Mouse (Mus musculus): ENCODE measurements around the gene Mia. TPM values are rescaled to one million over a fixed set of nuclear protein-coding genes. Genes with fewer than 3 reads are reported as not detected.

The Mia gene
- polyA plus RNA-seq, 1 experiment from 2014 or later, result 146 TPM

GRCm38 (mm10) chr7:27153205-27153764 lies 27.7 kb downstream of the Mia start, which contains the start of gene Cyp2t4:
Gene Cyp2t4, plus strand, starts transcription at chr7:27153714.
- H3K4me1 ChIP-seq, result peaks cover 15% of the 10 kb centered on the region; the same call in 1 of the 2 replicates
- no peak within 1 kb of the TSS for H3K9ac ChIP-seq
- H3K4me3 ChIP-seq, result no peak within 1 kb of the TSS
- WGBS, result 34% methylated on average over 10 of the region's 10 CpGs
- no peaks in the 10 kb centered on the region for H3K27me3 ChIP-seq
- no peak; the same call in 1 of the 2 replicates for ATAC-seq (ENCODE audit: insufficient number of reproducible peaks, low FRiP score, low TSS enrichment, low read depth)
- H3K9me3 ChIP-seq, result no peaks in the 10 kb centered on the region
- H3K36me3 ChIP-seq, result peaks cover 19% of the 10 kb centered on the region
- H3K27ac ChIP-seq, result peak within 1 kb of the TSS; percentile 68
- no peak within 1 kb of the TSS for H3K4me2 ChIP-seq

GRCm38 (mm10) chr7:27136410-27136996 lies 44.5 kb downstream of the Mia start:
- ATAC-seq (ENCODE audit: insufficient number of reproducible peaks, low FRiP score, low TSS enrichment, low read depth), result peak; percentile 52; the same call in 1 of the 2 replicates
- no peak overlapping the region for H3K9ac ChIP-seq
- H3K4me3 ChIP-seq, result no peak overlapping the region
- H3K36me3 ChIP-seq, result no peaks in the 10 kb centered on the region
- H3K9me3 ChIP-seq, result no peaks in the 10 kb centered on the region
- no peak overlapping the region for H3K4me2 ChIP-seq
- 0 out of 2 replicates have a peak, but pooled peaks cover 2% of the 10 kb centered on the region for H3K4me1 ChIP-seq
- H3K27me3 ChIP-seq, result no peaks in the 10 kb centered on the region
- 0 out of 2 replicates have a peak overlapping the region, but pooled peaks have one; percentile 30 for H3K27ac ChIP-seq
- 42% methylated on average over 8 of the region's 8 CpGs for WGBS

- no peak overlapping the region for H3K4me3 ChIP-seq
- no peak overlapping the region for H3K27ac ChIP-seq
- no peaks in the 10 kb centered on the region for H3K9me3 ChIP-seq
- no peak overlapping the region for H3K9ac ChIP-seq
- H3K27me3 ChIP-seq, result no peaks in the 10 kb centered on the region
- 70% methylated on average over 4 of the region's 4 CpGs for WGBS
- no peak overlapping the region for H3K4me2 ChIP-seq
- 0 out of 2 replicates have a peak, but pooled peaks cover 2% of the 10 kb centered on the region for H3K4me1 ChIP-seq
- ATAC-seq (ENCODE audit: insufficient number of reproducible peaks, low FRiP score, low TSS enrichment, low read depth), result no peak
- H3K36me3 ChIP-seq, result no peaks in the 10 kb centered on the region
Observed at GRCm38 (mm10) chr7:27133757-27134156, 47.2 kb downstream of the Mia start.

- WGBS, result 61% methylated on average over 12 of the region's 12 CpGs
- no peak overlapping the region for H3K4me3 ChIP-seq
- ATAC-seq (ENCODE audit: insufficient number of reproducible peaks, low FRiP score, low TSS enrichment, low read depth), result no peak
- no peak overlapping the region for H3K27ac ChIP-seq
- H3K9ac ChIP-seq, result no peak overlapping the region
- 0 out of 2 replicates have a peak, but pooled peaks cover 2% of the 10 kb centered on the region for H3K4me1 ChIP-seq
- H3K9me3 ChIP-seq, result no peaks in the 10 kb centered on the region
- H3K27me3 ChIP-seq, result no peaks in the 10 kb centered on the region
- H3K4me2 ChIP-seq, result no peak overlapping the region
- H3K36me3 ChIP-seq, result no peaks in the 10 kb centered on the region
Observed at GRCm38 (mm10) chr7:27133156-27133555, 47.8 kb downstream of the Mia start.

GRCm38 (mm10) chr7:27132588-27132987 lies 48.4 kb downstream of the Mia start:
- Histone ChIP-seq H3K36me3 (no peaks in the 10 kb centered on the region), H3K27me3 (no peaks in the 10 kb centered on the region), H3K9me3 (no peaks in the 10 kb centered on the region), H3K9ac (no peak overlapping the region), H3K4me1 (0 out of 2 replicates have a peak, but pooled peaks cover 2% of the 10 kb centered on the region), H3K27ac (no peak overlapping the region), H3K4me3 (no peak overlapping the region), H3K4me2 (no peak overlapping the region)
- 10% methylated on average over 10 of the region's 10 CpGs for WGBS
- no peak for ATAC-seq (ENCODE audit: insufficient number of reproducible peaks, low FRiP score, low TSS enrichment, low read depth)

GRCm38 (mm10) chr7:27131387-27131786 lies 49.6 kb downstream of the Mia start:
- Histone ChIP-seq H3K4me3 (no peak overlapping the region), H3K4me1 (0 out of 2 replicates have a peak, but pooled peaks cover 2% of the 10 kb centered on the region), H3K4me2 (no peak overlapping the region), H3K36me3 (no peaks in the 10 kb centered on the region), H3K27ac (no peak overlapping the region), H3K9ac (no peak overlapping the region), H3K27me3 (no peaks in the 10 kb centered on the region), H3K9me3 (no peaks in the 10 kb centered on the region)
- no peak for ATAC-seq (ENCODE audit: insufficient number of reproducible peaks, low FRiP score, low TSS enrichment, low read depth)
- WGBS, result 58% methylated on average over 2 of the region's 2 CpGs

- no peak overlapping the region for H3K4me3 ChIP-seq
- ATAC-seq (ENCODE audit: insufficient number of reproducible peaks, low FRiP score, low TSS enrichment, low read depth), result no peak
- 88% methylated on average over 22 of the region's 22 CpGs for WGBS
- 0 out of 2 replicates have a peak, but pooled peaks cover 2% of the 10 kb centered on the region for H3K4me1 ChIP-seq
- no peak overlapping the region for H3K27ac ChIP-seq
- no peaks in the 10 kb centered on the region for H3K27me3 ChIP-seq
- H3K36me3 ChIP-seq, result no peaks in the 10 kb centered on the region
- H3K4me2 ChIP-seq, result no peak overlapping the region
- H3K9ac ChIP-seq, result no peak overlapping the region
- H3K9me3 ChIP-seq, result no peaks in the 10 kb centered on the region
Observed at GRCm38 (mm10) chr7:27130521-27131370, 50.2 kb downstream of the Mia start.

GRCm38 (mm10) chr7:27129811-27130210 lies 51.1 kb downstream of the Mia start:
- ATAC-seq (ENCODE audit: insufficient number of reproducible peaks, low FRiP score, low TSS enrichment, low read depth), result no peak
- 78% methylated on average over 12 of the region's 12 CpGs for WGBS

More at GRCm38 (mm10) chr7:27129811-27130210, 51.1 kb downstream of the Mia start:
- no peaks in the 10 kb centered on the region for H3K27me3 ChIP-seq
- H3K36me3 ChIP-seq, result no peaks in the 10 kb centered on the region
- no peak overlapping the region for H3K4me2 ChIP-seq
- H3K27ac ChIP-seq, result no peak overlapping the region
- 0 out of 2 replicates have a peak, but pooled peaks cover 2% of the 10 kb centered on the region for H3K4me1 ChIP-seq
- H3K9me3 ChIP-seq, result no peaks in the 10 kb centered on the region
- no peak overlapping the region for H3K9ac ChIP-seq
- no peak overlapping the region for H3K4me3 ChIP-seq

MicroRNAs encoded within 50 kb of the gene (microRNA counts, 519-probe panel; counts per million panel counts)
- microRNA mmu-miR-1191, result not detected

Small RNA genes lying within 50 kb of the gene (microRNA-seq; reads per million reads assigned to microRNA genes)
- 3.3 reads per million, percentile 9 among the genes with 10 or more reads in this experiment for gene Mir1191
- gene Mir3101, result not detected

Other genes with a start within 250 kb of the Mia start
- gene Cyp2a22, start 241.8 kb downstream of the Mia start, polyA plus RNA-seq (2015; fragmentation: Nextera tagmentation; extraction: Ambion mirVana), result not detected in 2 replicates
- not detected in 2 replicates for gene Cyp2a12, start 152.1 kb downstream of the Mia start, polyA plus RNA-seq (2015; fragmentation: Nextera tagmentation; extraction: Ambion mirVana)
- gene Cyp2f2, start 61.2 kb downstream of the Mia start, polyA plus RNA-seq (2015; fragmentation: Nextera tagmentation; extraction: Ambion mirVana), result 0.42 and 0.45 TPM in 2 replicates
- gene Cyp2t4, start 27.4 kb downstream of the Mia start, polyA plus RNA-seq (2015; fragmentation: Nextera tagmentation; extraction: Ambion mirVana), result 0.09 TPM in 1 of 2 replicates, not detected in the other
- gene Egln2, start 14.4 kb downstream of the Mia start, polyA plus RNA-seq (2015; fragmentation: Nextera tagmentation; extraction: Ambion mirVana), result 74.5 and 78.3 TPM in 2 replicates
- 70.5 and 73.3 TPM in 2 replicates for gene Rab4b, start 2.3 kb downstream of the Mia start, polyA plus RNA-seq (2015; fragmentation: Nextera tagmentation; extraction: Ambion mirVana)
- gene Gm21983, start 71 bp downstream of the Mia start, polyA plus RNA-seq (2015; fragmentation: Nextera tagmentation; extraction: Ambion mirVana), result 0.90 and 1.2 TPM in 2 replicates
- gene BC024978, start 14.6 kb upstream of the Mia start, polyA plus RNA-seq (2015; fragmentation: Nextera tagmentation; extraction: Ambion mirVana), result 3.4 and 3.7 TPM in 2 replicates
- gene Snrpa, start 15.1 kb upstream of the Mia start, polyA plus RNA-seq (2015; fragmentation: Nextera tagmentation; extraction: Ambion mirVana), result 215 and 227 TPM in 2 replicates
- gene Itpkc, start 47.5 kb upstream of the Mia start, polyA plus RNA-seq (2015; fragmentation: Nextera tagmentation; extraction: Ambion mirVana), result 11.6 and 12.1 TPM in 2 replicates
- gene Coq8b, start 51.9 kb upstream of the Mia start, polyA plus RNA-seq (2015; fragmentation: Nextera tagmentation; extraction: Ambion mirVana), result 21.0 and 22.3 TPM in 2 replicates
- gene Numbl, start 77.3 kb upstream of the Mia start, polyA plus RNA-seq (2015; fragmentation: Nextera tagmentation; extraction: Ambion mirVana), result 38.9 and 41.7 TPM in 2 replicates
- gene Ltbp4, start 156.5 kb upstream of the Mia start, polyA plus RNA-seq (2015; fragmentation: Nextera tagmentation; extraction: Ambion mirVana), result 66.0 and 74.2 TPM in 2 replicates
- gene Shkbp1, start 174.9 kb upstream of the Mia start, polyA plus RNA-seq (2015; fragmentation: Nextera tagmentation; extraction: Ambion mirVana), result 33.6 and 36.4 TPM in 2 replicates
- 0.31 and 0.67 TPM in 2 replicates for gene Gm20479, start 176.3 kb upstream of the Mia start, polyA plus RNA-seq (2015; fragmentation: Nextera tagmentation; extraction: Ambion mirVana)